Mouse (Mus musculus): ENCODE measurements around the gene Gpatch3. TPM values are rescaled to one million over a fixed set of nuclear protein-coding genes. Genes with fewer than 3 reads are reported as not detected.

Gene Gpatch3
- polyA plus RNA-seq, 2 experiments: 8.0 to 8.1 TPM

- Histone ChIP-seq H3K9ac (ENCODE audit: low read depth, low read length, severe bottlenecking) (no peak overlapping the region), H3K36me3 (ENCODE audit: control insufficient read depth, insufficient read depth, low read length) (peaks cover 82% of the 10 kb centered on the region), H3K9me3 (ENCODE audit: control insufficient read depth, low read length) (peaks cover 6% of the 10 kb centered on the region; the same call in 1 of the 2 replicates), H3K4me3 (replicated peaks; ENCODE audit: low read length) (no peak overlapping the region), H3K27me3 (ENCODE audit: control insufficient read depth, insufficient read depth, low read length) (no peaks in the 10 kb centered on the region), H3K4me1 (ENCODE audit: control insufficient read depth, insufficient read depth, low read length) (no peaks in the 10 kb centered on the region), H3K4me2 (replicated peaks; ENCODE audit: low read depth, low read length, severe bottlenecking) (no peak overlapping the region), H3K27ac (replicated peaks; ENCODE audit: low read depth, low read length) (no peak overlapping the region)
- DNase-seq (ENCODE audit: low spot score) (no peak), ATAC-seq (ENCODE audit: low FRiP score, low read depth) (no peak)
- no peak for TF ChIP-seq POLR2A (IDR thresholded peaks at IDR 0.05; ENCODE audit: borderline replicate concordance, extremely low read depth, insufficient read depth, insufficient read length)
- WGBS: 95% methylated on average over 5 of the region's 5 CpGs
Measured at GRCm38 (mm10) chr4:133611815-133612214, 37.3 kb downstream of the Gpatch3 start.

- H3K9me3 ChIP-seq (ENCODE audit: control insufficient read depth, low read length): peaks cover 6% of the 10 kb centered on the region; the same call in 1 of the 2 replicates
- H3K4me1 ChIP-seq (ENCODE audit: control insufficient read depth, insufficient read depth, low read length): no peaks in the 10 kb centered on the region
- H3K27ac ChIP-seq (replicated peaks; ENCODE audit: low read depth, low read length): no peak overlapping the region
- no peak overlapping the region for H3K4me2 ChIP-seq (replicated peaks; ENCODE audit: low read depth, low read length, severe bottlenecking)
- no peak overlapping the region for H3K9ac ChIP-seq (ENCODE audit: low read depth, low read length, severe bottlenecking)
- H3K36me3 ChIP-seq (ENCODE audit: control insufficient read depth, insufficient read depth, low read length): peaks cover 76% of the 10 kb centered on the region
- H3K27me3 ChIP-seq (ENCODE audit: control insufficient read depth, insufficient read depth, low read length): no peaks in the 10 kb centered on the region
- DNase-seq (ENCODE audit: low spot score) (no peak), ATAC-seq (ENCODE audit: low FRiP score, low read depth) (no peak)
- no peak overlapping the region for H3K4me3 ChIP-seq (replicated peaks; ENCODE audit: low read length)
- TF ChIP-seq POLR2A (IDR thresholded peaks at IDR 0.05; ENCODE audit: borderline replicate concordance, extremely low read depth, insufficient read depth, insufficient read length): no peak
- WGBS: 94% methylated on average over 7 of the region's 7 CpGs
Measured at GRCm38 (mm10) chr4:133612416-133612815, 37.9 kb downstream of the Gpatch3 start.

GRCm38 (mm10) chr4:133613026-133613425 lies 38.5 kb downstream of the Gpatch3 start:
- DNase-seq (ENCODE audit: low spot score) (no peak), ATAC-seq (ENCODE audit: low FRiP score, low read depth) (no peak)
- Histone ChIP-seq H3K9me3 (ENCODE audit: control insufficient read depth, low read length) (peaks cover 6% of the 10 kb centered on the region; the same call in 1 of the 2 replicates), H3K9ac (ENCODE audit: low read depth, low read length, severe bottlenecking) (no peak overlapping the region), H3K36me3 (ENCODE audit: control insufficient read depth, insufficient read depth, low read length) (peaks cover 74% of the 10 kb centered on the region), H3K4me2 (replicated peaks; ENCODE audit: low read depth, low read length, severe bottlenecking) (no peak overlapping the region), H3K4me3 (replicated peaks; ENCODE audit: low read length) (no peak overlapping the region), H3K4me1 (ENCODE audit: control insufficient read depth, insufficient read depth, low read length) (no peaks in the 10 kb centered on the region), H3K27ac (replicated peaks; ENCODE audit: low read depth, low read length) (no peak overlapping the region), H3K27me3 (ENCODE audit: control insufficient read depth, insufficient read depth, low read length) (no peaks in the 10 kb centered on the region)
- no peak for TF ChIP-seq POLR2A (IDR thresholded peaks at IDR 0.05; ENCODE audit: borderline replicate concordance, extremely low read depth, insufficient read depth, insufficient read length)
- 97% methylated on average over 8 of the region's 8 CpGs for WGBS

- H3K36me3 ChIP-seq (ENCODE audit: control insufficient read depth, insufficient read depth, low read length): peaks cover 73% of the 10 kb centered on the region
- no peak for TF ChIP-seq POLR2A (IDR thresholded peaks at IDR 0.05; ENCODE audit: borderline replicate concordance, extremely low read depth, insufficient read depth, insufficient read length)
- H3K9me3 ChIP-seq (ENCODE audit: control insufficient read depth, low read length): peaks cover 6% of the 10 kb centered on the region; the same call in 1 of the 2 replicates
- ATAC-seq (ENCODE audit: low FRiP score, low read depth): no peak
- no peak overlapping the region for H3K27ac ChIP-seq (replicated peaks; ENCODE audit: low read depth, low read length)
- 80% methylated on average over 1 of the region's 4 CpGs for WGBS
- no peak for DNase-seq (ENCODE audit: low spot score)
- H3K9ac ChIP-seq (ENCODE audit: low read depth, low read length, severe bottlenecking): no peak overlapping the region
- no peak overlapping the region for H3K4me2 ChIP-seq (replicated peaks; ENCODE audit: low read depth, low read length, severe bottlenecking)
- no peaks in the 10 kb centered on the region for H3K27me3 ChIP-seq (ENCODE audit: control insufficient read depth, insufficient read depth, low read length)
- H3K4me3 ChIP-seq (replicated peaks; ENCODE audit: low read length): no peak overlapping the region
- no peaks in the 10 kb centered on the region for H3K4me1 ChIP-seq (ENCODE audit: control insufficient read depth, insufficient read depth, low read length)
Measured at GRCm38 (mm10) chr4:133613867-133614266, 39.3 kb downstream of the Gpatch3 start.

- H3K27me3 ChIP-seq (ENCODE audit: control insufficient read depth, insufficient read depth, low read length): no peaks in the 10 kb centered on the region
- WGBS: 84% methylated on average over 7 of the region's 8 CpGs
Measured at GRCm38 (mm10) chr4:133614274-133614761, 39.8 kb downstream of the Gpatch3 start.

More at GRCm38 (mm10) chr4:133614274-133614761, 39.8 kb downstream of the Gpatch3 start:
- peaks cover 70% of the 10 kb centered on the region for H3K36me3 ChIP-seq (ENCODE audit: control insufficient read depth, insufficient read depth, low read length)
- ATAC-seq (ENCODE audit: low FRiP score, low read depth) (no peak), DNase-seq (ENCODE audit: low spot score) (no peak)
- H3K27ac ChIP-seq (replicated peaks; ENCODE audit: low read depth, low read length): no peak overlapping the region
- no peak overlapping the region for H3K4me3 ChIP-seq (replicated peaks; ENCODE audit: low read length)
- H3K9me3 ChIP-seq (ENCODE audit: control insufficient read depth, low read length): peaks cover 6% of the 10 kb centered on the region; the same call in 1 of the 2 replicates
- no peaks in the 10 kb centered on the region for H3K4me1 ChIP-seq (ENCODE audit: control insufficient read depth, insufficient read depth, low read length)
- no peak for TF ChIP-seq POLR2A (IDR thresholded peaks at IDR 0.05; ENCODE audit: borderline replicate concordance, extremely low read depth, insufficient read depth, insufficient read length)
- no peak overlapping the region for H3K9ac ChIP-seq (ENCODE audit: low read depth, low read length, severe bottlenecking)
- no peak overlapping the region for H3K4me2 ChIP-seq (replicated peaks; ENCODE audit: low read depth, low read length, severe bottlenecking)
